Mouse (Mus musculus): ENCODE data around the gene Hist1h2bb. TPM values are rescaled to one million over a fixed set of nuclear protein-coding genes. Genes with fewer than 3 reads are reported as not detected.
A peak's percentile ranks its signal among the peaks of the same experiment; 100 is the strongest.
"Not testable (repeated sequence)": the region's sequence is repeated elsewhere in the genome, so short reads cannot be mapped to it uniquely, and the experiment has no call there.

Gene Hist1h2bb
- polyA plus RNA-seq, 1 experiment from 2014 or later = not detected

DNA sequence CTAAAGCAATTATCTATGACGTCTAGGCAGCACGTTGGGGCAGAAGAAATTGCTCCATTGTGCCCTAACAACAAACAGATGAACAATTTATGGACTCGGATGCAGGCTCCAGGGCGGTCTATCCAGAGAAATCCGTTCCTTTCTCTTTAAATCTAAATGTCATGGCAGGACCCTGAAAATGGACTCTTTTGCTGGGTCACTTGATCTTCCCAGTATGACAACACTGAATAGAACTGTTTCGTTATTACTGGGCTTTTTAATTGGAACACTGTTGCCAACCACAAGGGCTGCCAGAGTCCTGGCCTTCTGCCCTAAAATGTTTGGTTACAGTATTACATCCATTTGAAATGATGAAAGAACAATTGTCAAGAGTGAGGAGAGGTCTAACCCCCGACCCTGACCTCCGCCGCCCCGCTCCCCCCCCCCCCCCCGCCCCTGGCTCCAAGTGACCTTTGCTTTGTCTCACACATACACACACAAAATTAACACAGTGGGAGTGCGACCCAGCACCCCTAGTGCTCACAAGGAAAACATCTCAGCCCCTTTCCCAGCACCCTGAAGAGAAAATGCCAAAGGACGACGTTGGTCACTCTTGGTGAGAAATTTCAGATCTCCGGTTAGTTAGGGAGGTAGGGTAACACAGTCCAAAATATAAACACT lies 36.7 kb upstream of the Hist1h2bb start:
- H3K4me3 ChIP-seq (ENCODE audit: inconsistent target) = peak overlapping the region; percentile 51
- 39% methylated on average over 13 of the region's 15 CpGs for WGBS (ENCODE audit: missing documents)
- peaks cover 5% of the 10 kb centered on the region; the same call in 1 of the 2 replicates for H3K79me2 ChIP-seq (ENCODE audit: inconsistent target)
- H3K27ac ChIP-seq = peak overlapping the region; percentile 64
- peaks cover 10% of the 10 kb centered on the region; the same call in 1 of the 2 replicates for H3K36me3 ChIP-seq (ENCODE audit: inconsistent target)

DNA sequence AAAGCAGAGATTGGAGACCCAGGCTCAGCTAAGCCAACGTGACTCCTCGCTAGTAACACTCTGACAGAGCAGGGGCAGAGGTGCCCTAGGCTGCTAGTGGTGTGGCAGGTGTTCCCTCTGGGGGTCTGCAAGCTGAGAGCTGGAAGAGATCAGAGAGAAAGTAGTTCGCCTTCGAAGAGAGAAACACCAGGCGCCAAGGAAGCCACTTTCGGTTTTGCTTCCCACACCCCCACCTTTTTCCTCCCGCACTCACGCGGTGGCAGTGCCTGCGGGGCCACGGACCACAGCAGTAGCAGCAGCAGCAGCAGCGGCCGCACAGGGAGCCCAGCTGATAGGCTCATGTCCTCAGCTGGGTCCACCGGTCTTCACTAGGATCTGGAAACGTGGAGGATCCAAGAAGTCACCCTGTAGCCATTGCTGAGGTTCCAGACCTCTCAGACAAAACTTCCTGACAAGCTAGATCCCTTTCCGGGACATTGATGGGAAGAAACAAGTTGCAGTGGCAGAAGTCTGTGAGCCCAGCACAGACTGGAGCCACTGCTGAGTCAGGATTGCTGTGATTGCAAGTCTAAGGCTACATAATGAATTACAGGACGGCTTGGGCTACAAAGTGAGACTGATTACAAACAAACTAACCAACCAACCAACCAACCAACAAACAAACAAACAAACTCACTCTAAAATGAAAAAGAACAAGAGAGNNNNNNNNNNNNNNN lies 36.0 kb upstream of the Hist1h2bb start, which contains the start of gene Hfe:
Hfe (minus strand) TSS at position 481 of the 716 bp plus-strand sequence.
- Histone ChIP-seq H3K36me3 (ENCODE audit: inconsistent target) (peaks cover 10% of the 10 kb centered on the region; the same call in 1 of the 2 replicates), H3K79me2 (ENCODE audit: inconsistent target) (peaks cover 5% of the 10 kb centered on the region; the same call in 1 of the 2 replicates), H3K4me3 (ENCODE audit: inconsistent target) (peak within 1 kb of the TSS; percentile 51), H3K27ac (peak within 1 kb of the TSS; percentile 64)
- 1% methylated on average over 17 of the region's 17 CpGs for WGBS (ENCODE audit: missing documents)

DNA sequence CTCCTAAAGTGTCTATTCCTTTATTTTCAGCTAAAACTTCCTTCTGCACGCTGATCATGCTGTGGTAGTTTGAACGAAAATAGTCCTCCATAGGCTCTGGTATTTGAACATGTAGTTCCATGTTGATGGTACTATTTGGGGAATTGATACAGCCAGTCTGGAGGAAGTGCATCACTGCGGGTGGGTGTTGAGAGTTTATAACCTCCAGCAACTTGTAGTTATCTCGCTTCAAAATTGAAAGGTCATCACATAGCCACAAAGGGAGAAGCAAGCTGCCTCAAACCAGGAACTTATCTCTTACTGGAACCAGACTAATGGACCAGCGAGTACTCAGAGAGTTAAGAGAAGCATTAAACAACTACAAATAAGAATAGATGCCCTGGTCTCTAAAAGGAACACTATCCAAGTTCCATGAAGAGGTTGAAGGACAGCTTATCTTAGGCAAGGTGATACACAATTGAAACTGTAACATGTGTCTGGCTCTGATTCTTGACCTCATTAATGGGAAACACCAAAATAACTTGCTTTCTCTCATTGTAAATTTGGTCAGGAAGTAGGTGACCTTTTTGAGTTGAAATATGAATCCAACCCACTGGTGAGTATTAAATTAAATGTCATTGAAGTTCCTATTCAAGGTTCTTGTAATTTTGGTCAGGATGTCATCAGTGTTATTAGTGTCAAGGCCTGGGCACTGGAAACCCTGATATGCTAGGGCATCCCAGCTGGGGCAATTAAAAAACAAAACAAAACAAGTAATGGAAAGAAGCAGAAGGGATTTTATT lies 30.1 kb upstream of the Hist1h2bb start:
- H3K79me2 ChIP-seq (ENCODE audit: inconsistent target) = no peaks in the 10 kb centered on the region
- no peaks in the 10 kb centered on the region for H3K36me3 ChIP-seq (ENCODE audit: inconsistent target)
- H3K4me3 ChIP-seq (ENCODE audit: inconsistent target) = no peak overlapping the region
- WGBS (ENCODE audit: missing documents) = 25% methylated on average over 5 of the region's 5 CpGs
- H3K27ac ChIP-seq = no peak overlapping the region; the same call in 1 of the 2 replicates

DNA sequence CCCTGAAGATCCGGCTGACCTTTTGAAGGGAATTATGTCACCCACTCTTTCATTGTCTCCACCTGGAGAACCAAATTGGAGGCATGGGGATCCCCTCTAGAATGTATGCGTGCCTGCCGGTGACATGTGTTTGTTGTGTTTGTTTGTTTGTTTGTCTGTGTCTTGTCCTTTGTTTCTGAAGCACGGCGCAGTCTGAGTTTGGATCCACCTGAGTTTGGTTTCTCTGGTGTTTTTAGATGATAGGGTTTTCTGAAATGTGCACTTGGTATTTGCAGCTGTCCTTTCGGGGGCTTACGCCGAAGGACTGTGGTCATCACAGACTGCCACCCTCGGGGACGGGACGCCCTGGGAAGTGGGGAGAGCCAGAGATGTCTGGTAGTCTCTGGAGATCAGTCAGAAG lies 29.4 kb upstream of the Hist1h2bb start:
- no peaks in the 10 kb centered on the region for H3K36me3 ChIP-seq (ENCODE audit: inconsistent target)

DNA sequence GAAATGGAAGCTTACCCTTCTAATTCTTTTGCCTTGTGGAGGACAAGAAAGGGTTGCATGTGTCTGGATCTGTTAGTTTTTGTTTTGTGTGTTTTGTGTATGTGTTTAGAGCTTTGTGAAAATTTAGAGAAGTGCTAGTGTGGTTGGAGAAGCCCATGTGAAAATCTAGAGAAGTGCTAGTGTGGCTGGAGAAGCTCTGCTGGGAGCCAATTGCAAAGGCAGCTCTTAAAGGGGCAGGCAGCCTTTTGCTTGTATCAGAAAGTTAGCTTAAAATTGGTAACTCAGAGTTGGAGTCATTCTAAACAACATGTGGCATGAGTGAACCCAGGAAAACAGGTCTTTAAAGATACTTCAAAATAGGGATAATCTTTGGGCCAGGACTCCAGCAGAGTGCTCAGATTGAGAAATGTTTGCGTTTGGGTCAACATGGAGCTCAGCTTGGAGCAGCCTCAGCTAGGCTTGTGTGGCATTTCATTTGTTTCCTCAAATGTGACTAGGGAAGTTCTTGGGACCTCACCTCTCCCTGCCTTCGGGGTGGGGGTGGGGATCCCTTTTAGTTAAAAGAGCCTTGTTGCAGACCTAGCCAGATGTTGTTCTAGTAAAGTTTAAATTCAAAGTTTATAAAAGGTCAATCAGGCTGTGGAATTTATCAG lies 28.8 kb upstream of the Hist1h2bb start:
- H3K27ac ChIP-seq = peak overlapping the region; percentile 52
- not testable (repeated sequence) for H3K79me2 ChIP-seq (ENCODE audit: inconsistent target); H3K4me3 ChIP-seq (ENCODE audit: inconsistent target); H3K36me3 ChIP-seq (ENCODE audit: inconsistent target)
- 16% methylated on average over 2 of the region's 2 CpGs for WGBS (ENCODE audit: missing documents)

More for the DNA sequence above, 29.4 kb upstream of the Hist1h2bb start:
- Histone ChIP-seq H3K4me3 (ENCODE audit: inconsistent target) (no peak overlapping the region), H3K79me2 (ENCODE audit: inconsistent target) (no peaks in the 10 kb centered on the region), H3K27ac (peak overlapping the region; percentile 52)
- 59% methylated on average over 11 of the region's 11 CpGs for WGBS (ENCODE audit: missing documents)

DNA sequence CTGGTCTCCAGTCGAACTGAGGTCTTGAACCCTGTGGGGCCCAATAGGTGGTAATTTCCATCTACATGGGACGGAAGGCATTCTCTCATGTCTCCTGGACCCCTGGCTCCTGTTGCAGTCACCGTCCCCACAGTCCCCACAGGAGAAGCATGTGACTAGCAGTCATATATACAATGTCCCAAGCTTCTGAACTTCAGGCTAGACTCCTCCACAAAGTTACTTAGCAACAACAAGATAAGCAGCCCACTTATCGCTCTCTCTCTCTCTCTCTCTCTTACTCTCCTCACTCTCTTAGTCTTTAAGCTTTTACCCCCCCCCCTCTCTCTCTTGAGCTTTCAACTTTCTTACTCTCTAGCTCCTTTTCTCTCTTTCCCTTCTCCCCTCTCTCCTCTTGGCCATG lies 22.3 kb upstream of the Hist1h2bb start:
- WGBS (ENCODE audit: missing documents) = 97% methylated on average over 4 of the region's 4 CpGs
- Histone ChIP-seq H3K27ac (no peak overlapping the region), H3K79me2 (ENCODE audit: inconsistent target) (no peaks in the 10 kb centered on the region), H3K36me3 (ENCODE audit: inconsistent target) (no peaks in the 10 kb centered on the region), H3K4me3 (ENCODE audit: inconsistent target) (no peak overlapping the region)

DNA sequence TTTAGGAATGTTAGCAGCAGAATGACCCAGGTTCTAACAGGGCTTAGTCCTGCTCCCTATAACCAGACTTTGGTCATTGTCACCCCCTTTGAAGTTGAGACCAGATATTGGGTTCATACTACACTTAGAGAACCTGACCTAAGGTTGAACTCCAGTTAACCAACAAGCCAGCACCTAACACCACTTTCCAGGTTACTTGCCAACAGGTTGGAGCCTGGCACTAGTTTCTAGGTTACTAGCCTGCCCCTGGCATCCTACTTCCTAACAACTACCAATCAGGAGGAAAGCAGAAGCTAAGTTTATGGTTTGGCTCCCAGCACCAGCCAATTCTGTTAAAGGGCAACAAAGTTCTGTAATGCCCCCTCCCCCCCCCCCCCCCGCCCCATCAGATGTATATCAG lies 21.3 kb upstream of the Hist1h2bb start:
- Histone ChIP-seq H3K36me3 (ENCODE audit: inconsistent target) (no peaks in the 10 kb centered on the region), H3K4me3 (ENCODE audit: inconsistent target) (no peak overlapping the region), H3K79me2 (ENCODE audit: inconsistent target) (no peaks in the 10 kb centered on the region), H3K27ac (no peak overlapping the region)
- WGBS (ENCODE audit: missing documents) = no CpG with 5 or more reads among the region's 1 CpGs

DNA sequence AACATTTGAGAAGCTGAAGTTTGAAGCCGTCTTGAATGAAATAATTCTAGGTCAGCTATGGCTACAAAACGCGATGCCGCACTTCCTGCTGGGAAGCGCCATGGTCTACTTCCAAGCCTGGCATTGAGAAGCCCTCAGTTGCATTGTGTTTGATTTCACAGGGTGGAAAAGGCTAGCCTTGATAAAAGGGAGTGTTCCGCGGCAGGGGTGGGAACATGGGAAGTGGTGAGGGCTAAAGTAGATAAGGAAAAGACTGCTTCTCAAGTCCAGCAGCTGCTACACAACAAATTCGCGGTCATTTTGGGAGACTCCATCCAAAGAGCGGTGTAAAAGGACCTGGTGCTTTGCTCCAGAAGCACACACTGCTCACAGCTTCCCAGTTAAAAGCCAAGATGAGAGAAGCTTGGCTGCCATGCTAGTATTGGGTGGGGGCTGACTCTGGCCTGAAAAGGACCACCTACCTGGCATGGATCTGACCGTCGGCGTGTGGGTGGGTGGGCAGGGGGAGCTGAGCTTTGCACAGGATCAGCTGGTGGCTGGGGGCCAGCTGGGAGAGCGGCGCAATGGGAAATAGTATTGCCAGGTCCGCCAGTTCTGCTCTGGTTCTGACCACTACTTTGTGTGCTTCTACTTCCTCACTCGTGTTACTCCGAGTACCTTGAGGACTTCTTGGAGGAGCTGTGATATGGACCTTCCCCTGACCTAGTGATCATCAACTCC lies 17.9 kb upstream of the Hist1h2bb start:
- Histone ChIP-seq H3K27ac (peak overlapping the region; percentile 38), H3K4me3 (ENCODE audit: inconsistent target) (no peak overlapping the region), H3K36me3 (ENCODE audit: inconsistent target) (no peaks in the 10 kb centered on the region), H3K79me2 (ENCODE audit: inconsistent target) (no peaks in the 10 kb centered on the region)
- 55% methylated on average over 15 of the region's 18 CpGs for WGBS (ENCODE audit: missing documents)

DNA sequence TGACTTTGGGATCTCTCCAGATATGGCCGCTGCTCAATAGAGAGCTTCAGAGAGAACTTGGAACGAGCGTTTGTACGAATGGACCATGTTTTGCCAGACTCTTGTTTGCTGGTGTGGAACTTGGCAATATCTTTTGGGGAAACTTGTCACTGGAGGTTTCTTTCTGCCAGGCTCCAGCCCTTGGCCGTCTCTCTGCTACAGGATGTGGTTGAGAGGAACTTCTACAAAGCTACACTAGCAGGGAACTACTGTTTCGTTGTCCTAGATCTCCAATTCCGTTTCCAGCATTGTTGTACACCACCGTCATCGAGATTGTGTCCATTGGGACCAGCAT lies 17.4 kb upstream of the Hist1h2bb start:
- Histone ChIP-seq H3K4me3 (ENCODE audit: inconsistent target) (no peak overlapping the region), H3K36me3 (ENCODE audit: inconsistent target) (no peaks in the 10 kb centered on the region), H3K27ac (peak overlapping the region; percentile 38), H3K79me2 (ENCODE audit: inconsistent target) (no peaks in the 10 kb centered on the region)
- 13% methylated on average over 9 of the region's 9 CpGs for WGBS (ENCODE audit: missing documents)

DNA sequence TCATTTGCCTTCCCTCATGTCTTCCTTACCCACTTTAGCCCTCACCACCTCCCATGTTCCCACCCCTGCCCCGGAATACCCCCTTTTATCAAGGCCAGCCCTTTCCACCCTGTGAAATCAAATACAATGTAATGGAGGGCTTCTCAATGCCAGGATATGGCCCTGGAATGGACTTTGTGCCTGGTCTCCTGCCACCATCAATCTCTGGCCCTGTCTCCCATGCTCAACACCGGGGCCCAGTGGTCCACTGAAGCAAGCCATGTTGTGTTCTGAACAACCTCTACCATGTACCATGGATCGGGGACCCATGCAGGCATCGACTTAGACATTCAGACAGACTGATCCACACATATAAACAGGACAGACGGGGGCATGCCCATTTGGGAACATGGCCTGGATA lies 16.8 kb upstream of the Hist1h2bb start:
- H3K36me3 ChIP-seq (ENCODE audit: inconsistent target) = no peaks in the 10 kb centered on the region
- peak overlapping the region; percentile 38 for H3K27ac ChIP-seq
- H3K79me2 ChIP-seq (ENCODE audit: inconsistent target) = no peaks in the 10 kb centered on the region
- 96% methylated on average over 5 of the region's 5 CpGs for WGBS (ENCODE audit: missing documents)
- no peak overlapping the region for H3K4me3 ChIP-seq (ENCODE audit: inconsistent target)

DNA sequence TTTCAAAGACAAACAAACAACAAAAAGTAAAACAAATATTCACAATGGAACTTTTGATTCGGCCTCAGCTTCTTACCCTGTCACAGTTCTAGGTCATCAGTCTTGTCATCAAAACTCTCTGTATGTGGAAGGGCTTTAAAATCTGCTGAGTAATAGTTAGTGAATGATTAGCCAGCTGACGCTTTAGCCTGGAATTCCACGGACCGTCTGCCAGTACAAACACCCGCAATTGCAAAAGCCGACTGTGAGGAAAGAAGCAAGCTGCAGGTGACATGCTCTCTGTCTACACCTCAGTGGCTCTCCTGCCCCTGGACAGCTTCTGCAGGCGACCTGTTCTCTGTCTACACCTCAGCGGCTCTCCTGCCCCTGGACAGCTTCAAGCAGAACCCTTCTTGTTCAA lies 16.1 kb upstream of the Hist1h2bb start:
- H3K27ac ChIP-seq = no peak overlapping the region
- H3K4me3 ChIP-seq (ENCODE audit: inconsistent target) = no peak overlapping the region
- H3K36me3 ChIP-seq (ENCODE audit: inconsistent target) = no peaks in the 10 kb centered on the region
- H3K79me2 ChIP-seq (ENCODE audit: inconsistent target) = no peaks in the 10 kb centered on the region
- WGBS (ENCODE audit: missing documents) = 63% methylated on average over 8 of the region's 8 CpGs

DNA sequence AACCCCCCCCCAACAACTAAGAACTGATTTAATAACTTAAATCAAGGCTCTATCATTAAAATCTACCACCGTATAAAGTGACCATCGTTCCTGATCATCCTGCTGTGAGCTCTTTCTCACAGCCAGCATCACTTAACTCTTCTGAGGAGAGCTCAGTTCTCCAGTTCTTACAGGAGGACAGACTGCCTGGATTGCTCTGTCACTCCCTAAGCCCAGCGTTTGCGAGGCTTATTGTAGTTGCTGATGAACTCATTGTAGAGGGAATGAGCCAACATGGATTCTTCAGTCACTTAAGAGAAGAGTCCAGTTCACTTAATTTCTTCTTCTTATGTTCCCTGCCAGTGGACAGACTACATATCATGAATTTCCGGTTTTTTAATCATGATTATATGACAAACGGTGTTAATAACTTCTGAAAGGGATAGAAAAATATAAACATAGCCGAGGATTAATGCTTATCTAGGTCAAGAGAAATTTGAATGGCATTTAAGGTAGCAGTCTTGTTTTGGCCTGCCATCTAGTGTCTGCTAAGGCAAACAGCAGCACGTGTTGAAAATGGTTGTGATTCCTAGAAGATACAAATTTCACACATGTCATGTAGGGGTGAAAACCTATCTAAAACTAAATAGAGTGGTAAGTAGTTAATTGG lies 14.3 kb upstream of the Hist1h2bb start:
- H3K27ac ChIP-seq = no peak overlapping the region
- WGBS (ENCODE audit: missing documents) = 26% methylated on average over 8 of the region's 8 CpGs
- H3K36me3 ChIP-seq (ENCODE audit: inconsistent target) = no peaks in the 10 kb centered on the region
- no peak overlapping the region for H3K4me3 ChIP-seq (ENCODE audit: inconsistent target)
- no peaks in the 10 kb centered on the region for H3K79me2 ChIP-seq (ENCODE audit: inconsistent target)

DNA sequence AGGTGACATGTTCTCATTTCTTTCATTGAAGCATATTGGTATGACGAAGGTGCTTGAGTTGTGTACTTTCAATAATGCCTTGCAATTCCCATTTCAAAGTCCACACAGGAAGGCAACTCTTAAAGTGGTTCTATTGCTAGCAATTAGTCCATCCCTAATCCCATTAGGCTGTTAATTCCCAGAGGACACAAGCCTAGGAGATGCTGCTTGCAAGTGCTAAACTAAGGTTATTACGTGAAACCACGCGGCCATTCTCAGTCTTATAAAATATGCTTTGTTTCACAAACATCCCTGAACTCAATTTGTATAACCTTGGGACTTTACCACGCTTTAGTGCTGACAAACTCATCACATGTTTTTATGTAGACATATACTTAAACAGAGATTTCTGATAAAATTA lies 9.4 kb upstream of the Hist1h2bb start:
- WGBS (ENCODE audit: missing documents) = 98% methylated on average over 5 of the region's 5 CpGs
- H3K4me3 ChIP-seq (ENCODE audit: inconsistent target) = no peak overlapping the region
- H3K36me3 ChIP-seq (ENCODE audit: inconsistent target) = no peaks in the 10 kb centered on the region
- no peaks in the 10 kb centered on the region for H3K79me2 ChIP-seq (ENCODE audit: inconsistent target)
- no peak overlapping the region for H3K27ac ChIP-seq

Data from macrophage (primary cell).